Mouse (Mus musculus): ENCODE measurements around the gene Dna2. TPM values are rescaled to one million over a fixed set of nuclear protein-coding genes. Genes with fewer than 3 reads are reported as not detected.

The Dna2 gene
- polyA plus RNA-seq, 1 experiment from 2014 or later: 11.9 TPM

- ATAC-seq (ENCODE audit: low read depth) (no peak), DNase-seq (ENCODE audit: low spot score) (no peak)
- Histone ChIP-seq H3K9me3 (ENCODE audit: control insufficient read depth, low read length) (no peaks in the 10 kb centered on the region), H3K4me2 (ENCODE audit: low read depth, low read length) (no peak overlapping the region), H3K27me3 (replicated peaks; ENCODE audit: control insufficient read depth, insufficient read depth, low read length) (no peaks in the 10 kb centered on the region), H3K4me3 (ENCODE audit: low read depth, low read length) (no peak overlapping the region), H3K4me1 (ENCODE audit: control insufficient read depth, insufficient read depth, low read length) (no peaks in the 10 kb centered on the region), H3K36me3 (ENCODE audit: control insufficient read depth, insufficient read depth, low read length) (peaks cover 89% of the 10 kb centered on the region), H3K27ac (replicated peaks; ENCODE audit: low read depth, low read length) (no peak overlapping the region), H3K9ac (ENCODE audit: low read depth, low read length) (no peak overlapping the region)
- 92% methylated on average over 15 of the region's 15 CpGs for WGBS
These were observed 43.8 kb downstream of the Dna2 start for GRCm38 (mm10) chr10:62990636-62991035.

GRCm38 (mm10) chr10:62993991-62994390, 47.2 kb downstream of the Dna2 start:
- 88% methylated on average over 7 of the region's 9 CpGs for WGBS
- Histone ChIP-seq H3K36me3 (ENCODE audit: control insufficient read depth, insufficient read depth, low read length) (peaks cover 97% of the 10 kb centered on the region), H3K4me2 (ENCODE audit: low read depth, low read length) (no peak overlapping the region), H3K9me3 (ENCODE audit: control insufficient read depth, low read length) (no peaks in the 10 kb centered on the region), H3K4me1 (ENCODE audit: control insufficient read depth, insufficient read depth, low read length) (no peaks in the 10 kb centered on the region), H3K9ac (ENCODE audit: low read depth, low read length) (no peak overlapping the region), H3K4me3 (ENCODE audit: low read depth, low read length) (no peak overlapping the region), H3K27ac (replicated peaks; ENCODE audit: low read depth, low read length) (no peak overlapping the region), H3K27me3 (replicated peaks; ENCODE audit: control insufficient read depth, insufficient read depth, low read length) (no peaks in the 10 kb centered on the region)
- ATAC-seq (ENCODE audit: low read depth) (no peak), DNase-seq (ENCODE audit: low spot score) (no peak)

GRCm38 (mm10) chr10:63000584-63000983, 53.8 kb downstream of the Dna2 start:
- no peaks in the 10 kb centered on the region for H3K4me1 ChIP-seq (ENCODE audit: control insufficient read depth, insufficient read depth, low read length)
- H3K4me3 ChIP-seq (ENCODE audit: low read depth, low read length): no peak overlapping the region
- ATAC-seq (ENCODE audit: low read depth) (no peak), DNase-seq (ENCODE audit: low spot score) (no peak)
- peaks cover 96% of the 10 kb centered on the region for H3K36me3 ChIP-seq (ENCODE audit: control insufficient read depth, insufficient read depth, low read length)
- H3K27me3 ChIP-seq (replicated peaks; ENCODE audit: control insufficient read depth, insufficient read depth, low read length): no peaks in the 10 kb centered on the region
- no peak overlapping the region for H3K9ac ChIP-seq (ENCODE audit: low read depth, low read length)
- H3K4me2 ChIP-seq (ENCODE audit: low read depth, low read length): no peak overlapping the region
- no peak overlapping the region for H3K27ac ChIP-seq (replicated peaks; ENCODE audit: low read depth, low read length)
- no peaks in the 10 kb centered on the region for H3K9me3 ChIP-seq (ENCODE audit: control insufficient read depth, low read length)
- 78% methylated on average over 9 of the region's 9 CpGs for WGBS

GRCm38 (mm10) chr10:63003252-63003651, 56.4 kb downstream of the Dna2 start:
- Histone ChIP-seq H3K9ac (ENCODE audit: low read depth, low read length) (no peak overlapping the region), H3K4me1 (ENCODE audit: control insufficient read depth, insufficient read depth, low read length) (no peaks in the 10 kb centered on the region), H3K27ac (replicated peaks; ENCODE audit: low read depth, low read length) (no peak overlapping the region), H3K4me3 (ENCODE audit: low read depth, low read length) (no peak overlapping the region), H3K9me3 (ENCODE audit: control insufficient read depth, low read length) (no peaks in the 10 kb centered on the region), H3K27me3 (replicated peaks; ENCODE audit: control insufficient read depth, insufficient read depth, low read length) (no peaks in the 10 kb centered on the region), H3K36me3 (ENCODE audit: control insufficient read depth, insufficient read depth, low read length) (peaks cover 96% of the 10 kb centered on the region), H3K4me2 (ENCODE audit: low read depth, low read length) (no peak overlapping the region)
- DNase-seq (ENCODE audit: low spot score) (peak; percentile 24), ATAC-seq (ENCODE audit: low read depth) (peak; percentile 64; the same call in 1 of the 2 replicates)
- WGBS: 64% methylated on average over 9 of the region's 9 CpGs

GRCm38 (mm10) chr10:63004556-63004955, 57.7 kb downstream of the Dna2 start:
- no peak overlapping the region for H3K9ac ChIP-seq (ENCODE audit: low read depth, low read length)
- H3K4me3 ChIP-seq (ENCODE audit: low read depth, low read length): no peak overlapping the region
- no peak overlapping the region for H3K27ac ChIP-seq (replicated peaks; ENCODE audit: low read depth, low read length)
- H3K36me3 ChIP-seq (ENCODE audit: control insufficient read depth, insufficient read depth, low read length): peaks cover 94% of the 10 kb centered on the region
- WGBS: 87% methylated on average over 9 of the region's 9 CpGs
- ATAC-seq (ENCODE audit: low read depth) (no peak), DNase-seq (ENCODE audit: low spot score) (no peak)
- H3K4me2 ChIP-seq (ENCODE audit: low read depth, low read length): no peak overlapping the region
- H3K27me3 ChIP-seq (replicated peaks; ENCODE audit: control insufficient read depth, insufficient read depth, low read length): no peaks in the 10 kb centered on the region
- H3K4me1 ChIP-seq (ENCODE audit: control insufficient read depth, insufficient read depth, low read length): no peaks in the 10 kb centered on the region
- no peaks in the 10 kb centered on the region for H3K9me3 ChIP-seq (ENCODE audit: control insufficient read depth, low read length)

- Histone ChIP-seq H3K9me3 (ENCODE audit: control insufficient read depth, low read length) (no peaks in the 10 kb centered on the region), H3K27ac (replicated peaks; ENCODE audit: low read depth, low read length) (no peak overlapping the region), H3K4me1 (ENCODE audit: control insufficient read depth, insufficient read depth, low read length) (no peaks in the 10 kb centered on the region), H3K27me3 (replicated peaks; ENCODE audit: control insufficient read depth, insufficient read depth, low read length) (no peaks in the 10 kb centered on the region), H3K36me3 (ENCODE audit: control insufficient read depth, insufficient read depth, low read length) (peaks cover 93% of the 10 kb centered on the region), H3K4me3 (ENCODE audit: low read depth, low read length) (no peak overlapping the region), H3K9ac (ENCODE audit: low read depth, low read length) (no peak overlapping the region), H3K4me2 (ENCODE audit: low read depth, low read length) (no peak overlapping the region)
- DNase-seq (ENCODE audit: low spot score) (no peak), ATAC-seq (ENCODE audit: low read depth) (no peak)
- 67% methylated on average over 3 of the region's 3 CpGs for WGBS
These were observed 61.4 kb downstream of the Dna2 start for GRCm38 (mm10) chr10:63008193-63008592.

- no peak overlapping the region for H3K4me2 ChIP-seq (ENCODE audit: low read depth, low read length)
- H3K4me1 ChIP-seq (ENCODE audit: control insufficient read depth, insufficient read depth, low read length): no peaks in the 10 kb centered on the region
- ATAC-seq (ENCODE audit: low read depth): peak; percentile 32; the same call in 1 of the 2 replicates
- H3K9ac ChIP-seq (ENCODE audit: low read depth, low read length): no peak overlapping the region
- 83% methylated on average over 4 of the region's 4 CpGs for WGBS
- H3K27ac ChIP-seq (replicated peaks; ENCODE audit: low read depth, low read length): no peak overlapping the region
- H3K9me3 ChIP-seq (ENCODE audit: control insufficient read depth, low read length): no peaks in the 10 kb centered on the region
- H3K27me3 ChIP-seq (replicated peaks; ENCODE audit: control insufficient read depth, insufficient read depth, low read length): no peaks in the 10 kb centered on the region
- DNase-seq (ENCODE audit: low spot score): no peak
- H3K4me3 ChIP-seq (ENCODE audit: low read depth, low read length): no peak overlapping the region
- peaks cover 93% of the 10 kb centered on the region for H3K36me3 ChIP-seq (ENCODE audit: control insufficient read depth, insufficient read depth, low read length)
These were observed 63.4 kb downstream of the Dna2 start for GRCm38 (mm10) chr10:63010268-63010667.

GRCm38 (mm10) chr10:63011556-63011955, 64.7 kb downstream of the Dna2 start:
- ATAC-seq (ENCODE audit: low read depth) (no peak), DNase-seq (ENCODE audit: low spot score) (no peak)
- Histone ChIP-seq H3K4me2 (ENCODE audit: low read depth, low read length) (no peak overlapping the region), H3K9ac (ENCODE audit: low read depth, low read length) (no peak overlapping the region), H3K4me3 (ENCODE audit: low read depth, low read length) (no peak overlapping the region), H3K4me1 (ENCODE audit: control insufficient read depth, insufficient read depth, low read length) (no peaks in the 10 kb centered on the region), H3K27ac (replicated peaks; ENCODE audit: low read depth, low read length) (no peak overlapping the region), H3K9me3 (ENCODE audit: control insufficient read depth, low read length) (no peaks in the 10 kb centered on the region), H3K36me3 (ENCODE audit: control insufficient read depth, insufficient read depth, low read length) (peaks cover 95% of the 10 kb centered on the region), H3K27me3 (replicated peaks; ENCODE audit: control insufficient read depth, insufficient read depth, low read length) (no peaks in the 10 kb centered on the region)
- 85% methylated on average over 6 of the region's 6 CpGs for WGBS

- no peaks in the 10 kb centered on the region for H3K9me3 ChIP-seq (ENCODE audit: control insufficient read depth, low read length)
- no peak overlapping the region for H3K4me3 ChIP-seq (ENCODE audit: low read depth, low read length)
- ATAC-seq (ENCODE audit: low read depth) (no peak), DNase-seq (ENCODE audit: low spot score) (no peak)
- H3K4me1 ChIP-seq (ENCODE audit: control insufficient read depth, insufficient read depth, low read length): no peaks in the 10 kb centered on the region
- WGBS: 83% methylated on average over 3 of the region's 3 CpGs
- H3K36me3 ChIP-seq (ENCODE audit: control insufficient read depth, insufficient read depth, low read length): peaks cover 91% of the 10 kb centered on the region
- H3K9ac ChIP-seq (ENCODE audit: low read depth, low read length): no peak overlapping the region
- no peak overlapping the region for H3K4me2 ChIP-seq (ENCODE audit: low read depth, low read length)
- no peaks in the 10 kb centered on the region for H3K27me3 ChIP-seq (replicated peaks; ENCODE audit: control insufficient read depth, insufficient read depth, low read length)
- no peak overlapping the region for H3K27ac ChIP-seq (replicated peaks; ENCODE audit: low read depth, low read length)
These were observed 66.7 kb downstream of the Dna2 start for GRCm38 (mm10) chr10:63013476-63013875.
